Mouse (Mus musculus): ENCODE data around the gene Plscr2. TPM values are rescaled to one million over a fixed set of nuclear protein-coding genes. Genes with fewer than 3 reads are reported as not detected.

The Plscr2 gene
- total and polyA plus RNA-seq, 3 experiments = 0.11 to 0.19 TPM; not detected in 1

- H3K4me1 ChIP-seq (ENCODE audit: control insufficient read depth in 1 of 2, insufficient read depth in 2 of 2, low read length in 2 of 2) = peaks cover 10 to 17% of the 10 kb centered on the region in 2 experiments
These were observed 61.7 kb downstream of the Plscr2 start for GRCm38 (mm10) chr9:92337063-92337462.

GRCm38 (mm10) chr9:92337661-92338060 is 62.3 kb downstream of the Plscr2 start:
- TF ChIP-seq E2F4 (IDR thresholded peaks at IDR 0.05; ENCODE audit: borderline replicate concordance, low read depth, low read length) (no peak), SMC3 (IDR thresholded peaks at IDR 0.05; ENCODE audit: low read depth, low read length) (no peak)
- DNase-seq (ENCODE audit: low read depth, low spot score) = no peak

More at GRCm38 (mm10) chr9:92337063-92337462, 61.7 kb downstream of the Plscr2 start:
- no peak overlapping the region for H3K27ac ChIP-seq (ENCODE audit: control insufficient read depth, low read depth, low read length)
- no peaks in the 10 kb centered on the region for H3K79me2 ChIP-seq (ENCODE audit: control insufficient read depth, insufficient read depth, low read length, poor library complexity)
- H3K9me3 ChIP-seq (replicated peaks; ENCODE audit: insufficient read depth, low read length) = no peaks in the 10 kb centered on the region
- H3K27me3 ChIP-seq (ENCODE audit: control insufficient read depth in 1 of 2, insufficient read depth in 2 of 2, low read length in 2 of 2) = no peaks in the 10 kb centered on the region
- no peak for DNase-seq (ENCODE audit: low read depth, low spot score)
- H3K36me3 ChIP-seq (ENCODE audit: control insufficient read depth in 1 of 2, insufficient read depth in 2 of 2, low read length in 2 of 2) = peaks cover 0 to 7% of the 10 kb centered on the region in 2 experiments; a peak in 2 of 4 replicates
- no peak overlapping the region for H3K4me3 ChIP-seq (ENCODE audit: control insufficient read depth in 1 of 2, insufficient read depth in 1 of 2, low read depth in 2 of 2, low read length in 2 of 2)
- no peak overlapping the region for H3K9ac ChIP-seq (ENCODE audit: control insufficient read depth, low read depth, low read length, poor library complexity, severe bottlenecking)
- TF ChIP-seq CHD2 (IDR thresholded peaks at IDR 0.05; ENCODE audit: low read length) (no peak), JUND (IDR thresholded peaks at IDR 0.05; ENCODE audit: low read depth, low read length) (no peak)

GRCm38 (mm10) chr9:92338954-92339353 is 63.6 kb downstream of the Plscr2 start:
- Histone ChIP-seq H3K27me3 (ENCODE audit: control insufficient read depth in 1 of 2, insufficient read depth in 2 of 2, low read length in 2 of 2) (no peaks in the 10 kb centered on the region), H3K27ac (ENCODE audit: control insufficient read depth, low read depth, low read length) (no peak overlapping the region), H3K9ac (ENCODE audit: control insufficient read depth, low read depth, low read length, poor library complexity, severe bottlenecking) (no peak overlapping the region), H3K9me3 (replicated peaks; ENCODE audit: insufficient read depth, low read length) (no peaks in the 10 kb centered on the region), H3K4me3 (ENCODE audit: control insufficient read depth in 1 of 2, insufficient read depth in 1 of 2, low read depth in 2 of 2, low read length in 2 of 2) (no peak overlapping the region), H3K36me3 (ENCODE audit: control insufficient read depth in 1 of 2, insufficient read depth in 2 of 2, low read length in 2 of 2) (peaks cover 0 to 7% of the 10 kb centered on the region in 2 experiments; a peak in 2 of 4 replicates), H3K4me1 (ENCODE audit: control insufficient read depth in 1 of 2, insufficient read depth in 2 of 2, low read length in 2 of 2) (peaks cover 10 to 17% of the 10 kb centered on the region in 2 experiments), H3K79me2 (ENCODE audit: control insufficient read depth, insufficient read depth, low read length, poor library complexity) (no peaks in the 10 kb centered on the region)
- no peak for TF ChIP-seq ZC3H11A (IDR thresholded peaks at IDR 0.05; ENCODE audit: low read depth, low read length)
- no peak for TF ChIP-seq ZKSCAN1 (IDR thresholded peaks at IDR 0.05; ENCODE audit: low read depth, low read length)
- DNase-seq (ENCODE audit: low read depth, low spot score) = no peak

More at GRCm38 (mm10) chr9:92337661-92338060, 62.3 kb downstream of the Plscr2 start:
- Histone ChIP-seq H3K4me1 (ENCODE audit: control insufficient read depth in 1 of 2, insufficient read depth in 2 of 2, low read length in 2 of 2) (peaks cover 10 to 17% of the 10 kb centered on the region in 2 experiments), H3K79me2 (ENCODE audit: control insufficient read depth, insufficient read depth, low read length, poor library complexity) (no peaks in the 10 kb centered on the region), H3K36me3 (ENCODE audit: control insufficient read depth in 1 of 2, insufficient read depth in 2 of 2, low read length in 2 of 2) (peaks cover 0 to 7% of the 10 kb centered on the region in 2 experiments; a peak in 2 of 4 replicates), H3K27me3 (ENCODE audit: control insufficient read depth in 1 of 2, insufficient read depth in 2 of 2, low read length in 2 of 2) (no peaks in the 10 kb centered on the region), H3K9ac (ENCODE audit: control insufficient read depth, low read depth, low read length, poor library complexity, severe bottlenecking) (no peak overlapping the region), H3K4me3 (ENCODE audit: control insufficient read depth in 1 of 2, insufficient read depth in 1 of 2, low read depth in 2 of 2, low read length in 2 of 2) (no peak overlapping the region), H3K27ac (ENCODE audit: control insufficient read depth, low read depth, low read length) (no peak overlapping the region), H3K9me3 (replicated peaks; ENCODE audit: insufficient read depth, low read length) (no peaks in the 10 kb centered on the region)

Other genes with a start within 250 kb of the Plscr2 start
- not detected in 2 replicates for gene Plscr5, start 82.7 kb upstream of the Plscr2 start, total RNA-seq (2012; rRNA removed)
- not detected for gene Plscr5, start 82.7 kb upstream of the Plscr2 start, polyA plus RNA-seq (2012; ENCODE audit: insufficient read depth in 1 of 2, insufficient read length in 2 of 2, low read depth in 1 of 2, low replicate concordance in 2 of 2, missing spikeins in 1 of 2)
- 5.5 and 7.3 TPM in 2 replicates for gene Plscr1, start 25.9 kb upstream of the Plscr2 start, total RNA-seq (2012; rRNA removed)
- gene Plscr1, start 25.9 kb upstream of the Plscr2 start, polyA plus RNA-seq (2012; ENCODE audit: insufficient read depth in 1 of 2, insufficient read length in 2 of 2, low read depth in 1 of 2, low replicate concordance in 2 of 2, missing spikeins in 1 of 2) = 1 to 10 TPM in 1 of 2 experiments, not detected in 1; 9.5 TPM
- gene 1700057G04Rik, start 33.8 kb downstream of the Plscr2 start, total RNA-seq (2012; rRNA removed) = not detected in 2 replicates
- gene 1700057G04Rik, start 33.8 kb downstream of the Plscr2 start, polyA plus RNA-seq (2012; ENCODE audit: insufficient read depth in 1 of 2, insufficient read length in 2 of 2, low read depth in 1 of 2, low replicate concordance in 2 of 2, missing spikeins in 1 of 2) = under 1 TPM in 1 of 2 experiments, not detected in 1; 0.19 TPM
- not detected in 2 replicates for gene Plscr4, start 181.8 kb downstream of the Plscr2 start, total RNA-seq (2012; rRNA removed)
- gene Plscr4, start 181.8 kb downstream of the Plscr2 start, polyA plus RNA-seq (2012; ENCODE audit: insufficient read depth in 1 of 2, insufficient read length in 2 of 2, low read depth in 1 of 2, low replicate concordance in 2 of 2, missing spikeins in 1 of 2) = not detected

Measured in MEL (cell line).